Mouse (Mus musculus): ENCODE measurements around the gene Rbms2.

- TF ChIP-seq CTCF (IDR thresholded peaks at IDR 0.05) = no peak
- no peak for TF ChIP-seq EP300 (IDR thresholded peaks at IDR 0.05; ENCODE audit: insufficient read depth, low read depth, low read length)
Observed at GRCm38 (mm10) chr10:128127497-128127896, 52.6 kb downstream of the Rbms2 start.
